Mouse (Mus musculus) spleen, adult 2 months (tissue): ENCODE data around the gene Olfr618. TPM values are rescaled to one million over a fixed set of nuclear protein-coding genes. Genes with fewer than 3 reads are reported as not detected.
"Not testable (repeated sequence)": the region's sequence is repeated elsewhere in the genome, so short reads cannot be mapped to it uniquely, and the experiment has no call there.

Experiments used
- DNase-seq, 2 experiments: peaks; one replicate each; pipeline versions ENCODE4 v3.0.0 to v3.0.0-alpha.2; 2012 to 2021; ENCODE audit warnings: low spot score in 2 of 2, low read depth in 1 of 2
- H3K27ac ChIP-seq: fragments of 200-500 bp; 2 replicates; pipeline ENCODE4 v1.5.1; 2012; ENCODE audit warnings: low read length, inconsistent platforms; ENCODE audit not compliant: insufficient read depth
- H3K27me3 ChIP-seq: fragments of 200-500 bp; 2 replicates; pipeline ENCODE4 v1.6.1; 2012; ENCODE audit warnings: mild to moderate bottlenecking, moderate library complexity, low read length, inconsistent platforms; ENCODE audit not compliant: control insufficient read depth, insufficient read depth
- H3K36me3 ChIP-seq: fragments of 200-500 bp; 2 replicates; pipeline ENCODE4 v1.6.1; 2012; ENCODE audit warnings: mild to moderate bottlenecking, low read length, inconsistent platforms; ENCODE audit not compliant: control insufficient read depth, insufficient read depth
- H3K4me1 ChIP-seq: fragments of 200-500 bp; 2 replicates; pipeline ENCODE4 v1.6.1; 2011; ENCODE audit warnings: inconsistent platforms; ENCODE audit not compliant: control insufficient read depth, insufficient read depth, insufficient read length
- H3K4me3 ChIP-seq: fragments of 200-500 bp; 2 replicates; pipeline ENCODE4 v1.5.1; 2011; ENCODE audit warnings: mild to moderate bottlenecking, inconsistent platforms; ENCODE audit not compliant: insufficient read depth, insufficient read length; ENCODE audit errors: extremely low read depth
- CTCF ChIP-seq: fragments of 200-500 bp; IDR thresholded peaks from 2 replicates; pipeline ENCODE4 v1.5.1; 2011; ENCODE audit warnings: mild to moderate bottlenecking, inconsistent platforms; ENCODE audit not compliant: insufficient read depth, insufficient read length, insufficient replicate concordance; ENCODE audit errors: extremely low read depth
- POLR2A ChIP-seq: fragments of 200-500 bp; IDR thresholded peaks from 2 replicates; pipeline ENCODE4 v1.6.1; 2011; ENCODE audit warnings: low read depth, low read length, inconsistent platforms
- WGBS: fragments of 180-500 bp; shearing (Covaris S2); methylation state at CpG from one replicate; pipeline ENCODE4 v1.1.7; 2018; 5-methylcytosine and 5-hydroxymethylcytosine counted together
- polyA plus RNA-seq: library from polyadenylated mRNA; depleted of rRNA; stranded (reverse); fragments of >200 nt; gene quantifications from 2 replicates; pipeline ENCODE4 v1.2.3, GENCODE M21; 2012; rRNA removed

The Olfr618 gene
- not detected in 2 replicates for polyA plus RNA-seq

DNA sequence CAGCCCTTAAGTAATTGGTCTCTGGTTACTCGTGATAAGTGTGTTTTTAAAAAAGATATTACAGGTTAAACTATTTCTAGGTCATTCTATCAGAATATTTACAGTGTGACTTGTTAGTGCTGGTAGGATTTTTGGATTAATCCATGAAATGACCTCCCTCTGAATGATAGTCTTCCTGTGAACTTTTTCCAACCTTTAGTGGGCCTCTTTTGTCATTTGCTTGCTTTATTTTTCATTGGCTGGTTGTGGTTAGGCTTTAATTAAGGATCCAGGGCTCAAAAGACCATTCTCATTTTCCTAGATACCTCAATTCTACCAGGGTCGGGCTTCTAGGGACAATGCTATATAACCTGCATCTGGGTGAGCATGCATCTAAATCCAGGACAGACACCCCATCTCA lies at the start of gene Olfr618:
TSS of gene Olfr618 (plus strand) at position 301 of the 400 bp plus-strand sequence.
- Histone ChIP-seq H3K27ac (no peak within 1 kb of the TSS), H3K36me3 (no peaks in the 10 kb centered on the region), H3K4me3 (no peak within 1 kb of the TSS), H3K27me3 (no peaks in the 10 kb centered on the region), H3K4me1 (no peaks in the 10 kb centered on the region)
- TF ChIP-seq POLR2A (no peak), CTCF (no peak)
- no peak for DNase-seq
- 68% methylated on average over 2 of the region's 2 CpGs for WGBS

GRCm38 (mm10) chr7:103542617-103543016 lies 47.3 kb upstream of the Olfr618 start, which contains the start of gene Olfr612:
TSS of gene Olfr612 (minus strand) at chr7:103542717.
- not testable (repeated sequence) for H3K4me1 ChIP-seq, DNase-seq, H3K36me3 ChIP-seq, H3K27ac ChIP-seq, H3K27me3 ChIP-seq, H3K4me3 ChIP-seq
- 84% methylated on average over 2 of the region's 2 CpGs for WGBS

GRCm38 (mm10) chr7:103547774-103548173 lies 42.1 kb upstream of the Olfr618 start, which contains the start of gene Olfr613:
TSS of gene Olfr613 (plus strand) at chr7:103548074.
- Histone ChIP-seq H3K36me3 (no peaks in the 10 kb centered on the region), H3K4me3 (no peak within 1 kb of the TSS), H3K27ac (no peak within 1 kb of the TSS), H3K4me1 (no peaks in the 10 kb centered on the region), H3K27me3 (no peaks in the 10 kb centered on the region)
- no peak for DNase-seq
- 44% methylated on average over 2 of the region's 2 CpGs for WGBS
- TF ChIP-seq POLR2A (no peak), CTCF (no peak)

DNA sequence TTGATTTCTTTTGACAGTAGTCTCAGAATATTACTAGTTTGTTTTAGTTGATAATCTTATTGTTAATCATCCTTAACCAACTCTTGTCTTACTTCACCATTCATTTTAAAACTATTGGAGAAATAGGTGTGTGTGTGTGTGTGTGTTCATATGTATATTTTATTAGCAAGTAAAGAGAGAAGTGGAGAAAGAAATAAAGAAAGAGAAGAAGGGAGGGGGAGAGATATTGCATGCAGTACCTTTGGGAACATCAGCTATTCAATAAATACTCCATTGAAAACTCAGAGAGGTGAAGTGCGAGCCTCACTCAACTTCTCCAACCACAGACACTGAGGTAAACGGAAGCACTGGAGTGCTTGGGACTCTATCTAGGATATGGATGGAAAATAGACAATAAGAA lies 34.1 kb upstream of the Olfr618 start, which contains the start of gene Olfr615:
TSS of gene Olfr615 (plus strand) at position 301 of the 400 bp plus-strand sequence.
- TF ChIP-seq CTCF (no peak), POLR2A (no peak)

DNA sequence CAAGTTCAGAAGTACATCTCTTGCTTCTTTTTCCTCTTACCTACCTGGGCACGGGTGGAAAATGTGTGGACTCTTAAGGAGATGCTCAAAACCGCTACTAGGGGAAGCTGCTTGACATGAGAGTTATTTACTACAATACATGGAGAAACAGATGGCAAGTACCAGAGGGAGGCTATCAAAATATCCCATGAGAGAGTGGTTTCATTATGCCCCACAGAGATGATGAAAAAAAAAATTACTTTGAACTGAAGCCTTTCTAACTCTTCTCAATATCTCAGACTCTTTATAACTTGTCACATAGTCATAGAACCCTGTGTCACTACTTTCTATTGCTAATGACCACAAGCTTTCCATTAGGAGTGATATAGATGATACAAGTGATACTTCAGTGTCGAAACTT lies 20.9 kb upstream of the Olfr618 start, which contains the start of gene Olfr616:
TSS of gene Olfr616 (minus strand) at position 101 of the 400 bp plus-strand sequence.
- WGBS: 78% methylated on average over 3 of the region's 3 CpGs
- Histone ChIP-seq H3K4me3 (no peak within 1 kb of the TSS), H3K27me3 (no peaks in the 10 kb centered on the region), H3K36me3 (no peaks in the 10 kb centered on the region), H3K27ac (no peak within 1 kb of the TSS), H3K4me1 (no peaks in the 10 kb centered on the region)
- TF ChIP-seq CTCF (no peak), POLR2A (no peak)
- DNase-seq: no peak

More for the DNA sequence above, 34.1 kb upstream of the Olfr618 start, which contains the start of gene Olfr615:
- Histone ChIP-seq H3K27ac (no peak within 1 kb of the TSS), H3K4me3 (no peak within 1 kb of the TSS), H3K36me3 (no peaks in the 10 kb centered on the region), H3K4me1 (no peaks in the 10 kb centered on the region), H3K27me3 (no peaks in the 10 kb centered on the region)
- 88% methylated on average over 2 of the region's 2 CpGs for WGBS
- DNase-seq: no peak

- TF ChIP-seq CTCF (no peak), POLR2A (no peak)
- 81% methylated on average over 1 of the region's 1 CpGs for WGBS
- DNase-seq: no peak
Measured at GRCm38 (mm10) chr7:103572761-103573160, 17.1 kb upstream of the Olfr618 start, which contains the start of gene Olfr617. TSS of gene Olfr617 (plus strand) at chr7:103573061.

DNA sequence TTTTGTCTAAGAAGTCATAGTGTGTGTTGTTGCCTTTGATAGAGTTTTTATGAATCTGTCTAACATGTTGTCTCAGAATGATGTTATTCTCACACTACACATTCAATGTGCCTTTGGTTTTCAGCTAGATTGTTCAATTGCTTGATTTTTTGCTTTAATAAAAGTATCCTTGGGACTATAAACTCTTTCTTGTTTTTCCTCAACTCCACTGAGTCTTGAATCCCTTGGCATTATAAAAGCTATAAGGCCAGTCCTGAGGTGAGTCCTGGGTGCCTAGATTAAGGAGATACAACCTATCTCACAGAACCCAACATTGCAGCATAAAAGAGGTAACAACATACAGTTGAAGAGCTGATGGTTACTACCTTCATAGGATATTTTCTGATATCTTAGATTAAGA lies 10.4 kb downstream of the Olfr618 start, which contains the start of gene Olfr619:
TSS of gene Olfr619 (plus strand) at position 301 of the 400 bp plus-strand sequence.
- DNase-seq: no peak
- no peak for TF ChIP-seq POLR2A
- TF ChIP-seq CTCF: no peak
- Histone ChIP-seq H3K4me1 (no peaks in the 10 kb centered on the region), H3K27ac (no peak within 1 kb of the TSS), H3K36me3 (no peaks in the 10 kb centered on the region), H3K27me3 (no peaks in the 10 kb centered on the region), H3K4me3 (no peak within 1 kb of the TSS)

More at GRCm38 (mm10) chr7:103572761-103573160, 17.1 kb upstream of the Olfr618 start, which contains the start of gene Olfr617:
- Histone ChIP-seq H3K27me3 (no peaks in the 10 kb centered on the region), H3K4me1 (no peaks in the 10 kb centered on the region), H3K4me3 (no peak within 1 kb of the TSS), H3K27ac (no peak within 1 kb of the TSS), H3K36me3 (no peaks in the 10 kb centered on the region)
